Mouse (Mus musculus): Measurements from ENCODE around the gene Ms4a18. TPM values are rescaled to one million over a fixed set of nuclear protein-coding genes. Genes with fewer than 3 reads are reported as not detected.

Ms4a18 gene
- polyA plus RNA-seq, 1 experiment from 2014 or later = not detected

GRCm38 (mm10) chr19:10965721-10966120 is 52.1 kb downstream of the Ms4a18 start:
- Histone ChIP-seq H3K4me3 (replicated peaks) (no peak overlapping the region), H3K27ac (no peak overlapping the region), H3K4me2 (no peak overlapping the region), H3K27me3 (peaks cover 23% of the 10 kb centered on the region), H3K9me3 (no peaks in the 10 kb centered on the region), H3K4me1 (replicated peaks) (no peaks in the 10 kb centered on the region), H3K36me3 (no peaks in the 10 kb centered on the region), H3K9ac (replicated peaks) (no peak overlapping the region)
- WGBS = 85% methylated on average over 7 of the region's 7 CpGs
- ATAC-seq (ENCODE audit: insufficient number of reproducible peaks, insufficient read depth, low FRiP score, low TSS enrichment, low read depth) = no peak

GRCm38 (mm10) chr19:10959978-10960346 is 57.9 kb downstream of the Ms4a18 start:
- ATAC-seq (ENCODE audit: insufficient number of reproducible peaks, insufficient read depth, low FRiP score, low TSS enrichment, low read depth) = peak; percentile 27; the same call in 1 of the 2 replicates
- peaks cover 6% of the 10 kb centered on the region for H3K4me1 ChIP-seq (replicated peaks)
- H3K27ac ChIP-seq = no peak overlapping the region
- WGBS = 46% methylated on average over 12 of the region's 12 CpGs
- H3K4me2 ChIP-seq = peak overlapping the region; percentile 26; the same call in 1 of the 2 replicates
- H3K4me3 ChIP-seq (replicated peaks) = no peak overlapping the region
- H3K9me3 ChIP-seq = no peaks in the 10 kb centered on the region
- H3K27me3 ChIP-seq = peaks cover 42% of the 10 kb centered on the region
- H3K36me3 ChIP-seq = no peaks in the 10 kb centered on the region
- no peak overlapping the region for H3K9ac ChIP-seq (replicated peaks)

- Histone ChIP-seq H3K9ac (replicated peaks) (no peak overlapping the region), H3K4me2 (peak overlapping the region; percentile 26; the same call in 1 of the 2 replicates), H3K9me3 (no peaks in the 10 kb centered on the region), H3K36me3 (no peaks in the 10 kb centered on the region), H3K4me1 (replicated peaks) (peaks cover 6% of the 10 kb centered on the region), H3K27ac (no peak overlapping the region), H3K4me3 (replicated peaks) (no peak overlapping the region), H3K27me3 (peaks cover 42% of the 10 kb centered on the region)
- peak; percentile 28; the same call in 1 of the 2 replicates for ATAC-seq (ENCODE audit: insufficient number of reproducible peaks, insufficient read depth, low FRiP score, low TSS enrichment, low read depth)
- 32% methylated on average over 11 of the region's 11 CpGs for WGBS
Observed at GRCm38 (mm10) chr19:10959085-10959977, 58.5 kb downstream of the Ms4a18 start.

GRCm38 (mm10) chr19:10952021-10952939 is 65.6 kb downstream of the Ms4a18 start:
- peak; percentile 69 for ATAC-seq (ENCODE audit: insufficient number of reproducible peaks, insufficient read depth, low FRiP score, low TSS enrichment, low read depth)
- H3K36me3 ChIP-seq = no peaks in the 10 kb centered on the region; the same call in 1 of the 2 replicates
- H3K4me2 ChIP-seq = no peak overlapping the region
- H3K9me3 ChIP-seq = no peaks in the 10 kb centered on the region
- no peak overlapping the region for H3K4me3 ChIP-seq (replicated peaks)
- H3K4me1 ChIP-seq (replicated peaks) = peaks cover 12% of the 10 kb centered on the region
- no peak overlapping the region for H3K27ac ChIP-seq
- no peak overlapping the region for H3K9ac ChIP-seq (replicated peaks)
- peaks cover 12% of the 10 kb centered on the region for H3K27me3 ChIP-seq
- 72% methylated on average over 11 of the region's 11 CpGs for WGBS

- H3K27me3 ChIP-seq = 0 out of 2 replicates have a peak, but pooled peaks cover 4% of the 10 kb centered on the region
- H3K9ac ChIP-seq (replicated peaks) = 0 out of 2 replicates have a peak overlapping the region, but pooled peaks have one; percentile 23
- peaks cover 22% of the 10 kb centered on the region for H3K4me1 ChIP-seq (replicated peaks)
- 33% methylated on average over 9 of the region's 9 CpGs for WGBS
- no peak for ATAC-seq (ENCODE audit: insufficient number of reproducible peaks, insufficient read depth, low FRiP score, low TSS enrichment, low read depth)
- peaks cover 19% of the 10 kb centered on the region for H3K36me3 ChIP-seq
- H3K4me3 ChIP-seq (replicated peaks) = peak overlapping the region; percentile 79
- H3K9me3 ChIP-seq = no peaks in the 10 kb centered on the region
- H3K4me2 ChIP-seq = peak overlapping the region; percentile 100
- peak overlapping the region; percentile 45; the same call in 1 of the 2 replicates for H3K27ac ChIP-seq
Observed at GRCm38 (mm10) chr19:10949558-10949957, 68.3 kb downstream of the Ms4a18 start.

GRCm38 (mm10) chr19:10949112-10949511 is 68.7 kb downstream of the Ms4a18 start, which contains the start of gene Ccdc86:
Gene Ccdc86 (minus strand): TSS chr19:10949266.
- Histone ChIP-seq H3K9me3 (no peaks in the 10 kb centered on the region), H3K9ac (replicated peaks) (peak within 1 kb of the TSS; percentile 88), H3K36me3 (peaks cover 23% of the 10 kb centered on the region), H3K4me1 (replicated peaks) (peaks cover 22% of the 10 kb centered on the region), H3K27me3 (0 out of 2 replicates have a peak, but pooled peaks cover 4% of the 10 kb centered on the region), H3K4me3 (replicated peaks) (peak within 1 kb of the TSS; percentile 79), H3K27ac (peak within 1 kb of the TSS; percentile 45; the same call in 1 of the 2 replicates), H3K4me2 (peak within 1 kb of the TSS; percentile 100)
- WGBS = under 1% methylated on average over 30 of the region's 30 CpGs
- ATAC-seq (ENCODE audit: insufficient number of reproducible peaks, insufficient read depth, low FRiP score, low TSS enrichment, low read depth) = peak; percentile 96

- WGBS = 1% methylated on average over 20 of the region's 20 CpGs
- Histone ChIP-seq H3K27ac (no peak overlapping the region), H3K4me3 (replicated peaks) (peak overlapping the region; percentile 79), H3K9me3 (no peaks in the 10 kb centered on the region), H3K36me3 (peaks cover 30% of the 10 kb centered on the region), H3K27me3 (0 out of 2 replicates have a peak, but pooled peaks cover 4% of the 10 kb centered on the region), H3K4me2 (peak overlapping the region; percentile 100), H3K9ac (replicated peaks) (peak overlapping the region; percentile 88), H3K4me1 (replicated peaks) (peaks cover 22% of the 10 kb centered on the region)
- ATAC-seq (ENCODE audit: insufficient number of reproducible peaks, insufficient read depth, low FRiP score, low TSS enrichment, low read depth) = no peak
Observed at GRCm38 (mm10) chr19:10948416-10948815, 69.4 kb downstream of the Ms4a18 start.

- H3K36me3 ChIP-seq = peaks cover 42% of the 10 kb centered on the region
Observed at GRCm38 (mm10) chr19:10947219-10947618, 70.6 kb downstream of the Ms4a18 start.

More at GRCm38 (mm10) chr19:10947219-10947618, 70.6 kb downstream of the Ms4a18 start:
- H3K4me2 ChIP-seq = peak overlapping the region; percentile 100
- H3K4me1 ChIP-seq (replicated peaks) = peaks cover 22% of the 10 kb centered on the region
- no peak for ATAC-seq (ENCODE audit: insufficient number of reproducible peaks, insufficient read depth, low FRiP score, low TSS enrichment, low read depth)
- H3K27ac ChIP-seq = no peak overlapping the region
- H3K9ac ChIP-seq (replicated peaks) = peak overlapping the region; percentile 88
- 78% methylated on average over 5 of the region's 5 CpGs for WGBS
- no peaks in the 10 kb centered on the region for H3K9me3 ChIP-seq
- H3K27me3 ChIP-seq = no peaks in the 10 kb centered on the region
- peak overlapping the region; percentile 79 for H3K4me3 ChIP-seq (replicated peaks)
